Mouse (Mus musculus): Measurements from ENCODE around the gene Atxn1. TPM values are rescaled to one million over a fixed set of nuclear protein-coding genes. Genes with fewer than 3 reads are reported as not detected.
A peak's percentile ranks its signal among the peaks of the same experiment; 100 is the strongest.

Atxn1 gene
- total RNA-seq, 4 experiments from 2014 or later: 123 to 159 (median 132) TPM

DNA sequence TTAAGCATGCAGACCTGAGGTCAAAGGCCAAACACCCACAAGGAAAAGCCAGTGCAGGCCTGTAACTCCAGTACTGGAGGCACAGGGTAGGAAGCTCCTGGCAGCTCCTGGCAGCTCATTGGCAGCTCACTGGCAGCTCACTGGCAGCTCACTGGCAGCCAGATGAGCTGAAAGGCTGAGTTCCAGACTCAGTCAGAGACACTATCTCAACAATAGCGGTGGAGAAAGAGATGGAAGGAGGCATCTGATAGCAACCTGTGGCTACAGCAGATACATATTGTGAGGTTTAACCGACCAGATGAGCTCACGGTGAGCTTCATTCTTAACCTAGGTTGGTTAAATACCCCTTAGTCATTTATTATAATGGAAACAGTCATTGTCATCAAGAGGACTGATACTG, 328.4 kb downstream of the Atxn1 start:
- no peak for DNase-seq (ENCODE audit: low spot score in 2 of 2)

DNA sequence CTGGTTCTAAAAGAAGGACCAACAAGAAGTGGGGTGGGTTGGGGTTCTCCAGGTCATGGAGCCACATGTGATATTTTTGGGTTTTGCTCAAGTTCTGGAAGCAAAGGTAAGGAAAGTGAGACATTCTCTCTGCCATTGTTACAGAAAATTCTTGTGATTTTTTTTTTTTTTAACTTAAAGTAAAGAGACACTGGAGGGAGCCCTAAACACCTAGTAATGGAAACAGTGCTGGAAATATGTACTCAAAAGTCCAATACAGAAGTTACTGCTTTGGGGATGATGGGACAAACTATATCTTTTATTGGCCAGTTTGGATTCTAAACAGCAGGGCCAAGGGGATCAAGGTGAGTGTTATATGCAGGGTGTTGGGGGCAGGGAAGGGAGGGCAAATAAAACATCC, 330.9 kb downstream of the Atxn1 start:
- no peak for DNase-seq (ENCODE audit: low spot score in 2 of 2)

DNA sequence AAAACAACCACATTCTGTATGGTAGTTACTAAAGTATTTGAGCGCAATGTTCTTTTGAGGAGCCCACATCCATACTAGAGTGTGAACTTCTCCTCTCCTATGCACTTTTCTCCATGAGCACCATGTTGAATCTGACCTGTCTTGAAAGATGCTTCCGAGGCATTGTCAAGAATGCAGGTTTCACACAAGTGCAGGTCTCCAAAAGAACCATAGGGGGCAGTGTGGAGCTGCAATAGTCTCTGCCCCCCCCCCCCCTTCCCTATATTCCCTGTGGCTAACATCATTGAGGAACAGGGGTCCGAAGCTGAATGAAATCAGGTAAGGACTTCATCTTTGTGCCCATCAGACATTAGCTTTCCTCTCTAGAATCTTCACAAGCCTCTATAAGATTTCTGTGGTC, 332.7 kb downstream of the Atxn1 start:
- no peak for DNase-seq (ENCODE audit: low spot score in 2 of 2)

DNA sequence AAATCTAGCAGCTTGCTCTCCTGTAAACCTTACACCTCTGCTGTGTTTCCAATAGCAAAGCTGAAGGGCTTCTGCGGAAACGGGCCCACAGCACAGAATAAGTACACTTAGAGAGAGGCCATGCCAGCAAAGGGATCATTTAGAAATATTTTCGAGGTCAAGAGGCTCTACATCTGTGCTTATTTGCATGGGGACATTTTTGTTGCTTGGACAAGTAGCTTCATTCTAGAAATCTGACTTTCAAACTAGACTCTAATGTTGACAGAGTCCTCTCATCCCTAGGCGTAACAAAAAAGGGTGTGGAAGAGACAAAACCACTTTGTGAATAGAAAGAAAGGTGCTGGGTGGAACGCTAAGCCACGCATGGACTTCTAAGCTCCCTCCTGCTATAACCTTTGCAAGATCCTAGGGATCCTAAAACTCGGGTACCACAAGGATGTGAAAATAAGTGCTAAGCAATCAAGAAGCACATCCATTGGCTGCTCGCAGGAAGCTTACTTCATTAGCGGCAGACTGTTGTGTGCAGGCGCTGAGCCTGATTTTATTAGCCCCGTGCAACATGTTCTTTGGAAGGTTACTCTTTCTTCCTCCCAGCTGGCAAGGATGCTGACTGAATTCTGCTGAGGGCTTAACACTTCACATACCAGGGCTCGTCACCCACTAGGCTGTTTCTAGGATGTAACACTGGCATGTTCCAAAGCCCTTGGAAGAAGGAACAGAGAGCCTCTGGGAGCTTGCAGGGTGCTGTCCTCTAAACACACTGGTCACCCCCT, 334.1 kb downstream of the Atxn1 start:
- peak in 1 of 2 experiments; percentile 43 for DNase-seq (ENCODE audit: low spot score in 2 of 2)

DNA sequence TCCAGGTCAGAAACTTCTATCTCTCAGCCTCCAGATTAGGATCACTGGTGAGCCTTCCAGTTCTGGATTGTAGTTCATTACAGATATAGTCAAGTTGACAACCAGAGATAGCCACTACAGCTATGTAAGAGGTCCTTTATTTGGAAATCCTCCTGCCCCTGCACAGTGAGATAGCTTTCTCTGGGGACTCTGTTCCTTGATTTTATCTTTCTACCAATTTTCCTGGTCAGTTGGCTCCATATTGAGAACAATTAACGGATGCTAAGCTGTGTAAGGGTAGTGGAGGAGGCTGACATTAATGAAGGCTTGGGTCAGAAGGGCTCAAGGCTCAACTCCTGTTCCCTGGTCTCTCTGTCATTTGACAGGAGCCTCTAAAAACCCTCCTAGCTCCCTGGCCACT, 335.1 kb downstream of the Atxn1 start:
- DNase-seq (ENCODE audit: low spot score in 2 of 2): no peak

DNA sequence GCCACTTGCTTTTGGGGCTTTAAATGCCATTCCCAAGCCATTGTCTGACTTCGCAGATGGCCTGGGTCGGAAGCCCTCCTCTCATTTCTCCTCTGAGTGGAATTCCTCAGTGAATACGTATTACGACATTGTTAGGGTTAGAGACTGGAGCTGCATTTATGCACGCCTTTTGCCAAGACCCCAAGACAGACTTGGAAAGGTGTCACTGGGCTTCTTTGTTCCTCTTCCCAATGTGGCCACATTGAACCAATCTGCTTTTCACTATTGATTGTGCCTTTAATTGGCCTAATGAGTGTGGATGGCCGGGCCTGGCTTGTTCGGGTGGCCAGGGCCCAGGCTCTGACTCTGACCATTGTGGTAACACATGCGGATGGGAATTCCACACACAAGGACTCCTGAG, 336.5 kb downstream of the Atxn1 start:
- no peak for DNase-seq (ENCODE audit: low spot score in 2 of 2)

DNA sequence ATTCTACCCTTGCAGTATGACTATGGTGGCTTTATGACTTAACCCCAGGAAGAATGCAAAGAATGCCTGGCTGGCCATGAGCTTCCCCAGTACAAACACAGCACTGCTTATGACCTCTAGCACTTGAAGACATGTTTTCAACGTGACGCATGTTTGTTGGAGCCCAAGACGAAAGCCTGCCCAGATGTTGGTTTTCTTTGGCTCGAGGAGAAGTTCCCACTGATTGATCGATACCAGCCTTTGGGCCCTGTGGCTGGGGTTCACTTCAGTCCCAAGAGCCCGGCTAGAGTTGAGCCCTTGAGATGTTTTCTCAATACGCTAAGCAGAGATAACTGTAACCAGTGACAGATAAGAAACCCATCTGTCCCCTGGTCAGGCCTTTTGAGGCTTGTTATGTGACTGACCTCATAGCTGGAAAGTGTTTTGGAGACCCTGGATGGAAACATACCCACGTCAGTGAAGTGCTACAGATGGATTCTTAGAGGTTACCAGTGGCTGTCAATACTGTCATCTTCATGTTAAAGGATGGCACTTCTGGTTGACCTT, 337.5 kb downstream of the Atxn1 start:
- DNase-seq (ENCODE audit: low spot score in 2 of 2): no peak

DNA sequence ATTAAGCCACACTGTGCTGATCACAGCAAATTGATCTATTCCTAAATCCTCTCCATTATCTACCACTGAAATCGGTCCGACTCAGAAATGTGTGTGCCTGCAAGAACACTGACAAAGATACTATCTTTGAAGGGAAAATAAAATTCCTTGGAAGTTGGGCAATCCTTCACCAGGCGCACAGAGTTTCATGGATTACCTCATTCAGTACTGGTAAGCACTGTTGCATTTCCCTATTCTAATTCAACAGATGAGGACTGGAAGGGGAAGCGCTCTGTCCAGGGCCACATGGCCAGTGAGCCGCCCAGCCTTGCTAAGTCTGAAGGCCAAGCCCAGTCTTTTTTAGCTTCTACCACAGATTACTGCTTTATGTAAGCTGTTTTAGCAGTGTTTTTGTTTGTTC, 339.1 kb downstream of the Atxn1 start:
- DNase-seq (ENCODE audit: low spot score in 2 of 2): no peak

DNA sequence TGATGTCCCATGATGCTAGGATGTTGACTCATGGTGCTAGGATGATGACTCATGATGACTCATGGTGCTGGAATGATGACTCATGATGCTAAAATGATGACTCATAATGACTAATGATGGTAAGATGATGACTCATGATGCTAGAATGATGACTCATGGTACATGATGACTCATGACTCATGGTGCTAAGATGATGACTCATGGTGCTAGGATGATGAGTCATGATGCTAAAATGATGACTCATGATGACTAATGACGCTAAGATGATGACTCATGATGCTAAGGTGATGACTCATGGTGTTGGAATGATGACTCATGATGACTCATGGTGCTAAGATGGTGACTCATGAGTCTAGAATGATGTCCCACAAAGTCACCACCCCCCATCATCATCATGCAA, 341.0 kb downstream of the Atxn1 start:
- DNase-seq (ENCODE audit: low spot score in 2 of 2): no peak

DNA sequence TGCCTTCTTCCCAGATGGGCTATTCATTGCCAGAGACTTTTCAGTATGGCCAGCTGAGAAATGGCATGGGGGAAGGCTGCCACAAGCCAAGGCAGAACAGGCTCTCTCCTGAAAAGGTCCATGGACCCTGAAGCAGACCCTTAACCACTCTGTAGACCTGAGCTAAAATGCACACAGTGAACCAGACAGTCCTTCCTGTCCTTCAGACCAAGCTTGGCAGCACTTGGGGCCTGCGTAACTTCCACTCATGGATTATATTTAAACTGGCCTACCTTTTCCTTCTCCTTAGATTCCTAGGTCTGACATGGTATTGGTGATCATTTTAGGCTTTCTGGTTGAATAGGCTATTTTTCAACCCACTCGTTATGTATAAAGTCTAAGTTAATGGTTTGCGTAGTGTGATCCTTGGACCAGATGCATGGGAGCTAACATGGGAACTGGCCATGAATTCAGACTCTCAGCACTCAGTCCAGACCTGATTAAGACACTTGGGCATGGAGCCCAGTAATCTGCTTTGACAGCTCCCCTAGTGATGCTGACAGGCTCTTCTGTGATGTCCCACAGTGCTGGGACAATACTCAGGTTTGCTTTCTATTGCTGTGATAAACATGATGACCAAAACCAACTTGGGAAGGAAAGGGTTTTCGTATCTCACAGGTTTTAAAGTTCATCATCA, 341.8 kb downstream of the Atxn1 start:
- no peak for DNase-seq (ENCODE audit: low spot score in 2 of 2)

DNA sequence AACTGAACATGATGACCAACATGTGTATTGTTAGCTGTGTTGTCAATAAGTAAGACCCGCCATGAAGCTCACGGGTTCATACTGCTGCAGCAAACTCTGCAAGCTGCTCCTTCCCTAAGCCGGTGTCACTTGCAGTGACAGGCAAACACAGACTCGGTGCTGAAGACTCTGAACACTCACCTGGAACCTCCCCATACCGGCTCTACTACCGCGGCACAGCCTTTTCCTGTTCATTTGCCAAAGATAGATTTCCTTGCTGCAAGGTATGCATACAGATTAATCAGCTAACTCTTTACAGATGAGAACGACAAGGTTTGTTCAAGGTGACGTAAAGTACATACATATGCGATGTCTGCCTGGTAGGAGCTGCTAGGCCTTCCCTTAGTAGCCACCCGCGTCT, 344.1 kb downstream of the Atxn1 start:
- DNase-seq (ENCODE audit: low spot score in 2 of 2): no peak

DNA sequence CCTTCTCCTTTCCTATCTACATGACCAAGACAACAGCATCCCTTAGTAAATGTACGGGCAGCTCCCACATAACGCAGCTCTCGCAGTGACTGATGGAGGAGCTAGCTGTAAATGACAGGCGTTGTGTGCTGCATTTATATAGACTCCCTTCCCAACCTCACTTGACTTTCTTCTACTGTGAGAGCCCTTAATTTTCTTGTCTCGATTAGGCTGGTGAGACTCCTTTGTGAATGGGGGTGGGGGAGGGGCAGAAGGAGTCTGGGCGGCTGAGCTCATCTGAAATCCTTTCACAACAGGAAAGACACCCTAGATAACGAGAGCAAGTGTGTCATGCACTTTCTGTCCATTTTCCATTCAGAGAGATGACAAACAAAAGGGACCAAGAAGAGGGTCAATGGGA, 344.5 kb downstream of the Atxn1 start:
- DNase-seq (ENCODE audit: low spot score in 2 of 2): no peak

DNA sequence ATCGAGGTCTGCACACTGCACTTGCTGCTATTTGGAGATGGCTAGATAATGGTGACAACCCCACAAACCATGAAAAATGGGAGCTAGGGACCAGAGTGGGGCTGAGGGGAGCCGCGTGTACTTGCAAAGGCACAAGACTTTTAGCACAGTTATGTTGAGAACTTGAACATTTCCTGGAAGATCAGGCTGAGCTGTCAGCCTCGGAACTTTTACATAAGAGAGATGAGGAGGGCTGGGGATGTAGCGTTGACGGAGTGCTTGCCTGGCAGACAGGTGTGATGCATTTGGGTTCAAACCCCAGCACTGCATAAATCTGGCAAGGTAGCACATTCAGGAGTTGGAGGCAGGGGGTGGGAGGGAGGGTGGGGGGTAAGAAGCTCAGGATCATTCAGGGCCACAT, 346.8 kb downstream of the Atxn1 start:
- DNase-seq (ENCODE audit: low spot score in 2 of 2): no peak

DNA sequence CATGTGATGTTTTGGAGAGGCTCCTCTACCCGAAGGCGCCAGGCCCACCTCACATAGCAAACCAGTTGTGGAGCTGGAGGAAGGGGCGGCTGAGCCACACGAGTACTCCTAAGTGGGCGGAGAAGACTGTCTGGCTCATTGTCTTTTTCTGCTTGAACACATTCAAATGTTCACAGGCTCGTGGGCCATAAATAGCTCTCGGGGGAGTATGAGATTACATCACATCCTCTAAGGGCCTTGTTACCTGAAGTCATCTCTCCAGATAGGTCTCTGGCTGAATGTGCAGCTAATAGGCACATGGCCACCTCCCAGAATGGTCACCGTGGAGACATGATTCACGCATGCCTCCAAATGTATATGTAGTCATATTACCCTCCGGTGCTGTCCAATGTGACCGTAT, 350.0 kb downstream of the Atxn1 start:
- peak in 1 of 2 experiments; percentile 47 for DNase-seq (ENCODE audit: low spot score in 2 of 2)

DNA sequence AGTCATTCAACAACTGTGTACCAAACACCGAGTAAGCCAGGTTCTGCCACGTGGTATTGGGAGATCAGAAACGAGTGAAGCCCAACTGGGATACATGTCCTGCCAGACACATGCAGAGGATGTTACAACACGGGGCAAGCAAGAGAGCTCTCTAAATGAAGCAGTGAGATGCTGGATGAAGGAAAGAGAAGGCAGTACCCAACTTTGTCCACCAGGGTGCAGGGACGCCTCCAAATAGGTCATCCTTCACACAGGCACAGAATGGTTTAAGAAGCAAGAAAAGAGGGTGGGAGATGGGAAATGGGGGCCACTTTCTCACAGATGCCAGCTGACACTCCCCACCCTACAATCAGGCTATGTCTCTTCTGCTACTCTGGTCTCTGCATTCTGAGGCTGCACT, 351.5 kb downstream of the Atxn1 start:
- DNase-seq (ENCODE audit: low spot score in 2 of 2): no peak

DNA sequence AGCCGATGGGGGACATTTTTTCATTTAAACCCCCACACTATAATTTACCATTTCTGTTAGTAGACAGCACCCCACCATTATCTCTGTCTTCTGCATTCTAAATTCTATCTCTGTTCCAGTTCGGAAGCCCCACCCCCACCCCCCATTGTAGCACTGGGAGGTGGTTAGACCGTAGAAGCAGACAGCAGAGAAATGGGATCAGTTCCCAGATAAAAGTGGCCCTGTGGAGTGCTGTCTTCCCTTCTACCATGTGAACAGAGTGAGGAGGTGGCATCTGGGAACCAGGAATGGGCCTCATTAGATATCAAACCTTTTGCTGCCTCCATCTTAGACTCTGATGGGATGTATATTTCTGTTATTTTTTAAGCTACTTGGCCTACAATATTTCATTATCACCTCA, 353.3 kb downstream of the Atxn1 start:
- DNase-seq (ENCODE audit: low spot score in 2 of 2): no peak

DNA sequence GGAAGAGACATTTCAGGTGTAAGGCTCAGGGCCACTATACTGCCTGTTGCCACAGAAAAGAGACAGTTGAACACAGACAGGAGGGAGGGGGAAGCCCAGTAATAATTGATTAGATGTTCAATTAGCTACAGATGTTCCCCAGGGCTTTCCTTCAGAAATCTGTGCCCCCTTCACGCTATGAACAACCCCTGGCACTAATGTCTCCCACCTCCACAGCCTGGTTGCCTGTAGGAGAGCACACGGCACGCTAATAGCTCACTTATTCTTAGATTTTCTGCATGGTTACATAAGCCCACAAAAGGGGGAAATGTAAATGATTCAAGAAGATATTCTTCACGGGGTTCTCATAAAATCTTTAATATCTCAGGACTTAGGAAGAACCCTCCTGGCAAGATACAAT, 355.3 kb downstream of the Atxn1 start:
- no peak for DNase-seq (ENCODE audit: low spot score in 2 of 2)

DNA sequence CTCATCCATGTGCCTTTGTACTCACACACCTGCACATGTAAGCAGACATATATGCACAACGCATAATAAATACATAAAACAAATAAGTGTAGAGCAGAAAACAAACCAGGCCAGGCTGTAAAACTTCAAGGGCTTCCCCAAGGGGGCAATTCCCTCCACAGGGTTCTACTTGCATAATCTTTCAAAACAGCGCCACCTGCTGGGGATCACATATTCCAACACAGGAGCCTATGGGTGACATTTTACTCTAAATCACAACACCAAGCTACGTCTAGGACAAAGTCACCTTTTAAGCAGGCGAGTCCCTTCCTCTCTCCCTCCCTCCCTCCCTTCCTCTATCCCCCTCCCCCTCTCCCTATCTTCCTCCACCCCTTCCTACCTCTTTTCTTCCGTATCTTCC, 356.2 kb downstream of the Atxn1 start:
- no peak for DNase-seq (ENCODE audit: low spot score in 2 of 2)

DNA sequence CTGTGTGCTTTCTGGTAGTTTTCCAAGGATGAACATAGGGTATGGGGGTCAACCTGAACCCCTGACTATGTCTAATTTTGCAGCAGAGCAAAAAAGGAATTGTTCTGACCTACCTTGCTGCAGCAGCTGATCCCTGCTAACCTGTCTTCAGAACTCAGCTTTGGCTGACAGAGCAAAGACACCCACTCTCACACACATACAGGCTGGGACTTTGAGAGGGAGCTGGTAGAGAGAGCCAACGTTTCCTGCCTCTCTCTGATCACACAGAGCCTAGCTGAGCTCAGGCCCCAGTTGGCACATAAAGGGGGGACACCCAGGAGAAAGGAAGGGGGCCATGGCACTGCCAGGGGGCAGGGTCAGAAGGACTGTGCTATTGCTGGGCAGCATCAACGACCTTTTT, 356.9 kb downstream of the Atxn1 start:
- no peak for DNase-seq (ENCODE audit: low spot score in 2 of 2)

DNA sequence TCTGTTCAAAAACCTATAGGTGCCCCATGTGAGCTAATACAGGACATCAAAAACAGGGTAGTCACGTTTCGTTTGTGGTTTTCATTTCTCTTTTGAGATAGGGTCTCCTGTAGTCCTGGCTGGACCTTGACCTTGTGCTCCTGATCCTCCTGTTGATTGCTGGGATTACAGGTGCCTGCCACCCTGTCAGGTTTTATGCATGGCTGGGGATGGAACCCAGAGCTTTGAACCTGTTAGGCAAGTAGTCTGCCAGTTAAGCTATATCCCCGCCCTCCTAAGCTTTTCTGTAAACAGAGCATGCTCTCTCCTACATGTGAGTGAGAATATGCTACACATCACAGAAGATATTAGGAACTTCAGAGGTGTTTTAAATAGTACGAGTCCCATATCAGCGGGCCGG, 361.2 kb downstream of the Atxn1 start:
- DNase-seq (ENCODE audit: low spot score in 2 of 2): no peak

DNA sequence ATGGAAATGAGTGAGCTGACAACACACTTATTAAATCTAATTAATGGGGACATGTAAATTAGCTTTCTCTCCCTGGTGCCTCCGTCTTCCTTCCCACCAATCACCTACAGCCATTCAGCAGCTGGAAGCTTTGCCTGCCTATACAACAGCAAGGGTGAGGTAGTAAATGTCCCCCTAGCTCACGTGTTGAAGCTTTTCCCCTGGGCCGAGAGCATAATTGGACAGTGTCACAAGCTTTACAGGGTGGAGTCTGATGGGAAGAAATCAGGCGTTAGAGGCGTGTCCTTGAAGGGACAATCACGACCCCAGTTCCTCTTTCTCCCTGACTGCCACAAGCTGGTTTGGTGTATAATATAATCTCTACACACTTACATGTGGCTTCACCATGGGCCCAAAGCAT, 364.4 kb downstream of the Atxn1 start:
- DNase-seq (ENCODE audit: low spot score in 2 of 2): no peak

DNA sequence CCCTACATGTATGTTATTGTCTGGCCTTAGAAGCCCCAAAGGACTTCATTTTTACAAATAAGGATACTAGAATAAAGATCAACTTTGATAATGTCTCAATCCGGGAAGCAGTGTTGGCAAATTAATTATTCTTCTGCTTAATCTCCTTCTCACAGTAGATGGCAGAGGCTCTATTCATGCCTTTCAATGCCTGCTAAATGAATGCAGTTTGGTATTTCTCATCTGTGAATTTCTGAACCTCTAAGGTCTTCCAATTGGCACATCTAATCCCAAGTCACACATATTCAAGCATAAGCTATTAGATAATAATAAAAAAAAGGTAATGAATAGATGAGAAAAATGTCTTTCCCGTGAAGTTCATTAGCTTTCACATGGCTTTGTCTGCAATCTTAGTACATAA, 365.0 kb downstream of the Atxn1 start:
- DNase-seq (ENCODE audit: low spot score in 2 of 2): no peak

DNA sequence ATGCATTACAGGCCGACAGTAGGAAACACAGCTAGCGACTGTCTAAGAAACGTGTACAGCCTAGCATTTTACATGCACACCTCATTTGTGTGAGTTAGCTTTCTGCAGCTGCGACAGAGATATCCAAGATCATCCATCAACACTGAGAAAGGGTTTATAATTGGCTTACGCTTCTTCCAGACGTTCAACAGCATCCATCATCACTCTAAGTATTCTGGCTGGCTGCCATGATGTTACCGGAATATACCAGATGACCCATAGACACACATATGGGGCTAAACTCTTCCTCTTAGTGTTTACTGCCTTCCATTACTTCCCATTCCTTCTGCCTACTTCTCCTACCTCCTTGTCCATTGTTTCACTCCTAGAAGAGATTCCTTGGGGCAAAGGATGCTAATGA, 369.4 kb downstream of the Atxn1 start:
- DNase-seq (ENCODE audit: low spot score in 2 of 2): no peak

All from layer of hippocampus, adult 8-10 months (tissue).